Mouse (Mus musculus) cerebellum, postnatal 10 days (tissue): Measurements from ENCODE around the gene Cyp4a10.
"Not testable (repeated sequence)": the region's sequence is repeated elsewhere in the genome, so short reads cannot be mapped to it uniquely, and the experiment has no call there.

Experiments used
- DNase-seq, 2 experiments: peaks; one replicate each; pipeline ENCODE4 v3.0.0; 2021; ENCODE audit warnings: mixed read lengths in 2 of 2

The Cyp4a10 gene

GRCm38 (mm10) chr4:115518000-115518399 lies at the start of gene Cyp4a10:
Cyp4a10 (plus strand) TSS chr4:115518264.
- DNase-seq: not testable (repeated sequence)

- DNase-seq: not testable (repeated sequence)
Measured at GRCm38 (mm10) chr4:115473585-115473984, 44.5 kb upstream of the Cyp4a10 start.

- peak; percentile 17 to 19 for DNase-seq
Measured at GRCm38 (mm10) chr4:115476051-115476450, 42.0 kb upstream of the Cyp4a10 start.

GRCm38 (mm10) chr4:115481006-115481652 lies 36.9 kb upstream of the Cyp4a10 start:
- no peak for DNase-seq

- no peak for DNase-seq
Measured at GRCm38 (mm10) chr4:115496001-115496400, 22.1 kb upstream of the Cyp4a10 start, which contains the start of gene Cyp4a14. Cyp4a14 (minus strand) TSS chr4:115496142.

- no peak for DNase-seq
Measured at GRCm38 (mm10) chr4:115497466-115497865, 20.6 kb upstream of the Cyp4a10 start.

GRCm38 (mm10) chr4:115513964-115514363 lies 4.1 kb upstream of the Cyp4a10 start:
- DNase-seq: not testable (repeated sequence)

GRCm38 (mm10) chr4:115519444-115519843 lies 1.4 kb downstream of the Cyp4a10 start:
- no peak for DNase-seq

- no peak for DNase-seq
Measured at GRCm38 (mm10) chr4:115521766-115522165, 3.7 kb downstream of the Cyp4a10 start.

GRCm38 (mm10) chr4:115545101-115545500 lies 27.0 kb downstream of the Cyp4a10 start:
- no peak for DNase-seq

GRCm38 (mm10) chr4:115546141-115546828 lies 28.2 kb downstream of the Cyp4a10 start:
- DNase-seq: no peak

- DNase-seq: no peak
Measured at GRCm38 (mm10) chr4:115552726-115553125, 34.7 kb downstream of the Cyp4a10 start.

GRCm38 (mm10) chr4:115555513-115555912 lies 37.4 kb downstream of the Cyp4a10 start:
- no peak for DNase-seq

- no peak for DNase-seq
Measured at GRCm38 (mm10) chr4:115557861-115558561, 39.9 kb downstream of the Cyp4a10 start.

GRCm38 (mm10) chr4:115561236-115561635 lies 43.2 kb downstream of the Cyp4a10 start:
- not testable (repeated sequence) for DNase-seq

GRCm38 (mm10) chr4:115563401-115563800 lies 45.3 kb downstream of the Cyp4a10 start, which contains the start of gene Cyp4a31:
Cyp4a31 (plus strand) TSS chr4:115563649.
- no peak for DNase-seq

- not testable (repeated sequence) for DNase-seq
Measured at GRCm38 (mm10) chr4:115564469-115565225, 46.6 kb downstream of the Cyp4a10 start.

- no peak for DNase-seq
Measured at GRCm38 (mm10) chr4:115575255-115575654, 57.2 kb downstream of the Cyp4a10 start.

GRCm38 (mm10) chr4:115575776-115576175 lies 57.7 kb downstream of the Cyp4a10 start:
- no peak for DNase-seq

- no peak for DNase-seq
Measured at GRCm38 (mm10) chr4:115583036-115583435, 65.0 kb downstream of the Cyp4a10 start.
